Mouse (Mus musculus) limb, embryonic 12.5 days (tissue): ENCODE data around the gene Gm11168. TPM values are rescaled to one million over a fixed set of nuclear protein-coding genes. Genes with fewer than 3 reads are reported as not detected.
A peak's percentile ranks its signal among the peaks of the same experiment; 100 is the strongest.
"Not testable (repeated sequence)": the region's sequence is repeated elsewhere in the genome, so short reads cannot be mapped to it uniquely, and the experiment has no call there.

ENCODE experiments used
- ATAC-seq: fragments of 200-750 bp; cut with Nextera tagmentation; 2 replicates; pipeline ENCODE4 v1.8.0; 2017; ENCODE audit warnings: low read depth, moderate TSS enrichment; ENCODE audit not compliant: insufficient number of reproducible peaks, insufficient read depth, low FRiP score, low TSS enrichment
- H3K27ac ChIP-seq: fragments of 300-500 bp; sonication (generic); 2 replicates; pipeline ENCODE4 v1.5.1; 2016; ENCODE audit warnings: mild to moderate bottlenecking, moderate library complexity
- H3K27me3 ChIP-seq: fragments of 300-500 bp; sonication (generic); 2 replicates; pipeline ENCODE4 v1.6.1; 2016; ENCODE audit warnings: mild to moderate bottlenecking, moderate library complexity
- H3K36me3 ChIP-seq: fragments of 300-500 bp; sonication (generic); 2 replicates; pipeline ENCODE4 v1.6.1; 2016; ENCODE audit warnings: mild to moderate bottlenecking, moderate library complexity
- H3K4me1 ChIP-seq: fragments of 300-500 bp; sonication (generic); replicated peaks from 2 replicates; pipeline ENCODE4 v1.6.1; 2016
- H3K4me2 ChIP-seq: fragments of 300-500 bp; sonication (generic); 2 replicates; pipeline ENCODE4 v1.6.1; 2016; ENCODE audit warnings: mild to moderate bottlenecking, moderate library complexity
- H3K4me3 ChIP-seq: fragments of 300-500 bp; sonication (generic); replicated peaks from 2 replicates; pipeline ENCODE4 v1.5.1; 2016; ENCODE audit warnings: mild to moderate bottlenecking
- H3K9ac ChIP-seq: fragments of 300-500 bp; sonication (generic); replicated peaks from 2 replicates; pipeline ENCODE4 v1.6.1; 2016; ENCODE audit warnings: mild to moderate bottlenecking, moderate library complexity
- H3K9me3 ChIP-seq: fragments of 300-500 bp; sonication (generic); 2 replicates; pipeline ENCODE4 v1.6.1; 2016; ENCODE audit warnings: mild to moderate bottlenecking, moderate library complexity
- WGBS: fragments of 180-500 bp; shearing (Covaris S2); methylation state at CpG from one replicate; pipeline ENCODE4 v1.1.7; 2016; 5-methylcytosine and 5-hydroxymethylcytosine counted together
- microRNA-seq: library from miRNA; unstranded; fragments of <30 nt; microRNA quantifications from one replicate; pipeline ENCODE4, GENCODE M21; 2017
- polyA plus RNA-seq: library from polyadenylated mRNA; unstranded; fragments of >200 nt; fragmentation: Nextera tagmentation; extraction: Ambion mirVana; gene quantifications from 2 replicates; pipeline ENCODE4 v1.2.1, GENCODE M21; 2016

Gm11168 gene
- polyA plus RNA-seq, 1 experiment from 2014 or later, result not detected

DNA sequence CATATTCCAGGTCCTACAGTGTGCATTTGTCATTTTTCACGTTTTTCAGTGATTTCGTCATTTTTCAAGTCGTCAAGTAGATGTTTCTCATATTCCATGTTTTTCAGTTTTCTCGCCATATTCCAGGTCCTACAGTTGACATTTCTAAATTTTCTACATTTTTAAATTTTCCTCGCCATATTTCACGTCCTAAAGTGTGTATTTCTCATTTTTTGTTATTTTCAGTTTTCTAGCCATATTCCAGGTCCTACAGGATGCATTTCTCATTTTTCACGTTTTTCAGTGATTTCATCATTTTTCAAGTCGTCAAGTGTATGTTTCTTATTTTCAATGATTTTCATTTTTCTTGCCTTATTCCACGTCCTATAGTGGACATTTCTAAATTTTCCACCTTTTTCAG, 23.6 kb downstream of the Gm11168 start:
- ATAC-seq, H3K27me3 ChIP-seq, H3K4me1 ChIP-seq, H3K27ac ChIP-seq, H3K4me3 ChIP-seq, H3K4me2 ChIP-seq, H3K36me3 ChIP-seq, H3K9ac ChIP-seq, H3K9me3 ChIP-seq: not testable (repeated sequence)
- WGBS, result 66% methylated on average over 9 of the region's 9 CpGs

DNA sequence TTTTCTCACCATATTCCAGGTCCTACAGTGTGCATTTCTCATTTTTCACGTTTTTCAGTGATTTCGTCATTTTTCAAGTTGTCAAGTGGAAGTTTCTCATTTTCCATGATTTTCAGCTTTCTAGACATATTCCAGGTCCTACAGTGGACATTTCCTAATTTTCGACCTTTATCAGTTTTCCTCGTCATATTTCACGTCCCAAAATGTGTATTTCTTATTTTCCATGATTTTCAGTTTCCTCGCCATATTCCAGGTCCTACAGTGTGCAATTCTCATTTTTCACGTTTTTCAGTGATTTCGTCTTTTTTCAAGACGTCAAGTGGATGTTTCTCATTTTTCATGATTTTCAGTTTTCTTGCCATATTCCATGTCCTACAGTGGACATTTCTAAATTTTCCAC, 24.1 kb downstream of the Gm11168 start:
- H3K27me3 ChIP-seq, H3K4me2 ChIP-seq, H3K9me3 ChIP-seq, H3K9ac ChIP-seq, ATAC-seq, H3K4me3 ChIP-seq, H3K27ac ChIP-seq, H3K36me3 ChIP-seq, H3K4me1 ChIP-seq: not testable (repeated sequence)
- WGBS, result 69% methylated on average over 9 of the region's 9 CpGs

DNA sequence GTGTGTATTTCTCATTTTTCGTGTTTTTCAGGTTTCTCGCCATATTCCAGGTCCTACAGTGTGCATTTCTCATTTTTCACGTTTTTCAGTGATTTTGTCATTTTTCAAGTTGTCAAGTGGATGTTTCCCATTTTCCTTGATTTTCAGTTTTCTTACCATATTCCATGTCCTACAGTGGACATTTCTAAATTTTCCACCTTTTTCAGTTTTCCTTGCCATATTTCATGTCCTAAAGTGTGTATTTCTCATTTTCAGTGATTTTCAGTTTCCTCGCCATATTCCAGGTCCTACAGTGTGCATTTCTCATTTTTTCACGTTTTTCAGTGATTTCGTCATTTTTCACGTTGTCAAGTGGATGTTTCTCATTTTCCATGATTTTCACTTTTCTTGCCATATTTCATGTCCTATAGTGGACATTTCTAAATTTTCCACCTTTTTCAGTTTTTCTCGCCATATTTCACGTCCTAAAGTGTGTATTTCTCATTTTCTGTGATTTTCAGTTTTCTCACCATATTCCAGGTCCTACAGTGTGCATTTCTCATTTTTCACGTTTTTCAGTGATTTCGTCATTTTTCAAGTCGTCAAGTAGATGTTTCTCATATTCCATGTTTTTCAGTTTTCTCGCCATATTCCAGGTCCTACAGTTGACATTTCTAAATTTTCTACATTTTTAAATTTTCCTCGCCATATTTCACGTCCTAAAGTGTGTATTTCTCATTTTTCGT, 26.3 kb downstream of the Gm11168 start:
- H3K4me2 ChIP-seq, H3K9me3 ChIP-seq, H3K4me3 ChIP-seq, H3K36me3 ChIP-seq, ATAC-seq, H3K4me1 ChIP-seq, H3K27ac ChIP-seq, H3K27me3 ChIP-seq, H3K9ac ChIP-seq: not testable (repeated sequence)
- WGBS, result 67% methylated on average over 14 of the region's 16 CpGs

DNA sequence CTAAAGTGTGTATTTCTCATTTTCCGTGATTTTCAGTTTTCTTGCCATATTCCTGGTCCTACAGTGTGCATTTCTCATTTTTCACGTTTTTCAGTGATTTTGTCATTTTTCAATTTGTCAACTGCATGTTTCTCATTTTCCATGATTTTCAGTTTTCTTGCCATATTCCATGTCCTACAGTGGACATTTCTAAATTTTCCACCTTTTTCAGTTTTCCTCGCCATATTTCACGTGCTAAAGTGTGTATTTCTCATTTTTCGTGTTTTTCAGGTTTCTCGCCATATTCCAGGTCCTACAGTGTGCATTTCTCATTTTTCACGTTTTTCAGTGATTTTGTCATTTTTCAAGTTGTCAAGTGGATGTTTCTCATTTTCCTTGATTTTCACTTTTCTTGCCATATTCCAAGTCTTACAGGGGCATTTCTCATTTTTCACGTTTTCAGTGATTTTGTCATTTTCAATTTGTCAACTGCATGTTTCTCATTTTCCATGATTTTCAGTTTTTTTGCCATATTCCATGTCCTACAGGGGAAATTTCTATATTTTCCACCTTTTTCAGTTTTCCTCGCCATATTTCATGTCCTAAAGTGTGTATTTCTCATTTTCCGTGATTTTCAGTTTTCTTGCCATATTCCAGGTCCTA, 27.7 kb downstream of the Gm11168 start:
- peak; percentile 54; the same call in 1 of the 2 replicates for ATAC-seq
- H3K36me3 ChIP-seq, H3K9me3 ChIP-seq, H3K4me2 ChIP-seq, H3K27me3 ChIP-seq, H3K27ac ChIP-seq, H3K4me1 ChIP-seq, H3K9ac ChIP-seq, H3K4me3 ChIP-seq: not testable (repeated sequence)
- 63% methylated on average over 2 of the region's 10 CpGs for WGBS

DNA sequence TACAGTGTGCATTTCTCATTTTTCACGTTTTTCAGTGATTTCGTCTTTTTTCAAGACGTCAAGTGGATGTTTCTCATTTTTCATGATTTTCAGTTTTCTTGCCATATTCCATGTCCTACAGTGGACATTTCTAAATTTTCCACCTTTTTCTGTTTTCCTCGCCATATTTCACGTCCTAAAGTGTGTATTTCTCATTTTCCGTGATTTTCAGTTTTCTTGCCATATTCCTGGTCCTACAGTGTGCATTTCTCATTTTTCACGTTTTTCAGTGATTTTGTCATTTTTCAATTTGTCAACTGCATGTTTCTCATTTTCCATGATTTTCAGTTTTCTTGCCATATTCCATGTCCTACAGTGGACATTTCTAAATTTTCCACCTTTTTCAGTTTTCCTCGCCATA, 31.2 kb downstream of the Gm11168 start, which contains the start of gene Gm17535:
Gm17535 (plus strand) TSS at position 301 of the 400 bp plus-strand sequence.
- H3K9ac ChIP-seq, H3K4me1 ChIP-seq, H3K9me3 ChIP-seq, H3K4me3 ChIP-seq, H3K36me3 ChIP-seq, ATAC-seq, H3K27me3 ChIP-seq, H3K4me2 ChIP-seq, H3K27ac ChIP-seq: not testable (repeated sequence)
- WGBS, result 50% methylated on average over 1 of the region's 8 CpGs

DNA sequence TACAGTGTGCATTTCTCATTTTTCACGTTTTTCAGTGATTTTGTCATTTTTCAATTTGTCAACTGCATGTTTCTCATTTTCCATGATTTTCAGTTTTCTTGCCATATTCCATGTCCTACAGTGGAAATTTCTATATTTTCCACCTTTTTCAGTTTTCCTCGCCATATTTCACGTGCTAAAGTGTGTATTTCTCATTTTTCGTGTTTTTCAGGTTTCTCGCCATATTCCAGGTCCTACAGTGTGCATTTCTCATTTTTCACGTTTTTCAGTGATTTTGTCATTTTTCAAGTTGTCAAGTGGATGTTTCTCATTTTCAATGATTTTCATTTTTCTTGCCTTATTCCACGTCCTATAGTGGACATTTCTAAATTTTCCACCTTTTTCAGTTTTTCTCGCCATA, 33.4 kb downstream of the Gm11168 start, which contains the start of gene Gm10715:
Gm10715 (plus strand) TSS at position 301 of the 400 bp plus-strand sequence.
- ATAC-seq, H3K36me3 ChIP-seq, H3K27ac ChIP-seq, H3K27me3 ChIP-seq, H3K4me3 ChIP-seq, H3K4me2 ChIP-seq, H3K9me3 ChIP-seq, H3K9ac ChIP-seq, H3K4me1 ChIP-seq: not testable (repeated sequence)
- 75% methylated on average over 8 of the region's 8 CpGs for WGBS

DNA sequence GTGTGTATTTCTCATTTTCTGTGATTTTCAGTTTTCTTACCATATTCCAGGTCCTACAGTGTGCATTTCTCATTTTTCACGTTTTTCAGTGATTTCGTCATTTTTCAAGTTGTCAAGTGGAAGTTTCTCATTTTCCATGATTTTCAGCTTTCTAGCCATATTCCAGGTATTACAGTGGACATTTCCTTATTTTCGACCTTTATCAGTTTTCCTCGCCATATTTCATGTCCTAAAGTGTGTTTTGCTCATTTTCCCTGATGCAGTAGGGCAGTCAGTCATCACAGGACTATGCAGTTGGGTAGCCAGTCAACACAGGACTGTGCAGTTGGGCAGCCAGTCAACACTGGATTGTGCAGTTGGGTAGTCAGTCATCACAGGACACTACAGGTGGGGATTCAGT, 35.0 kb downstream of the Gm11168 start:
- 69% methylated on average over 4 of the region's 4 CpGs for WGBS
- ATAC-seq, result not testable (repeated sequence)

More for the DNA sequence above, 35.0 kb downstream of the Gm11168 start:
- not testable (repeated sequence) for H3K27me3 ChIP-seq, H3K4me1 ChIP-seq, H3K36me3 ChIP-seq, H3K4me3 ChIP-seq, H3K9ac ChIP-seq, H3K4me2 ChIP-seq, H3K27ac ChIP-seq
- H3K9me3 ChIP-seq, result 0 out of 2 replicates have a peak, but pooled peaks cover 10% of the 10 kb centered on the region

Small RNAs within 50 kb of the gene (microRNA-seq; reads per million reads assigned to microRNA genes)
- not detected for gene Mir101c

Other genes with a start within 250 kb of the Gm11168 start
- not detected in 2 replicates for gene Gm10722, start 2.4 kb upstream of the Gm11168 start, polyA plus RNA-seq
- not detected in 2 replicates for gene Gm10721, start 9.8 kb downstream of the Gm11168 start, polyA plus RNA-seq
- gene Gm10720, start 12.3 kb downstream of the Gm11168 start, polyA plus RNA-seq, result not detected in 2 replicates
- gene Gm10719, start 14.1 kb downstream of the Gm11168 start, polyA plus RNA-seq, result 0.36 TPM in 1 of 2 replicates, not detected in the other
- gene Gm10718, start 20.2 kb downstream of the Gm11168 start, polyA plus RNA-seq, result not detected in 2 replicates
- not detected in 2 replicates for gene Gm10717, start 22.1 kb downstream of the Gm11168 start, polyA plus RNA-seq
- not detected in 2 replicates for gene Gm17535, start 31.3 kb downstream of the Gm11168 start, polyA plus RNA-seq
- not detected in 2 replicates for gene Gm10715, start 33.5 kb downstream of the Gm11168 start, polyA plus RNA-seq